Mouse (Mus musculus) midbrain, embryonic 12.5 days (tissue): ENCODE data around the gene Kcnk18. TPM values are rescaled to one million over a fixed set of nuclear protein-coding genes. Genes with fewer than 3 reads are reported as not detected.
A peak's percentile ranks its signal among the peaks of the same experiment; 100 is the strongest.

Source experiments
- ATAC-seq: fragments of 200-750 bp; cut with Nextera tagmentation; 2 replicates; pipeline ENCODE4 v1.8.0; 2017; ENCODE audit warnings: low read depth, moderate TSS enrichment, moderate library complexity; ENCODE audit not compliant: low FRiP score
- H3K27ac ChIP-seq: fragments of 300-500 bp; sonication (generic); replicated peaks from 2 replicates; pipeline ENCODE4 v1.5.1; 2016; ENCODE audit warnings: mild to moderate bottlenecking
- H3K27me3 ChIP-seq: fragments of 300-500 bp; sonication (generic); 2 replicates; pipeline ENCODE4 v1.6.1; 2016; ENCODE audit warnings: mild to moderate bottlenecking
- H3K36me3 ChIP-seq: fragments of 300-500 bp; sonication (generic); 2 replicates; pipeline ENCODE4 v1.6.1; 2016
- H3K4me1 ChIP-seq: fragments of 300-500 bp; sonication (generic); 2 replicates; pipeline ENCODE4 v1.6.1; 2016
- H3K4me2 ChIP-seq: fragments of 300-500 bp; sonication (generic); replicated peaks from 2 replicates; pipeline ENCODE4 v1.6.1; 2016; ENCODE audit warnings: mild to moderate bottlenecking, moderate library complexity
- H3K4me3 ChIP-seq: fragments of 300-500 bp; sonication (generic); 2 replicates; pipeline ENCODE4 v1.5.1; 2016; ENCODE audit warnings: mild to moderate bottlenecking
- H3K9ac ChIP-seq: fragments of 300-500 bp; sonication (generic); replicated peaks from 2 replicates; pipeline ENCODE4 v1.6.1; 2016; ENCODE audit warnings: mild to moderate bottlenecking, moderate library complexity
- H3K9me3 ChIP-seq: fragments of 300-500 bp; sonication (generic); 2 replicates; pipeline ENCODE4 v1.6.1; 2016; ENCODE audit warnings: mild to moderate bottlenecking
- WGBS: fragments of 180-500 bp; shearing (Covaris S2); methylation state at CpG from one replicate; pipeline ENCODE4 v1.1.7; 2016; 5-methylcytosine and 5-hydroxymethylcytosine counted together
- polyA plus RNA-seq: library from polyadenylated mRNA; unstranded; fragments of >200 nt; fragmentation: Nextera tagmentation; extraction: Ambion mirVana; gene quantifications from 2 replicates; pipeline ENCODE4 v1.2.1, GENCODE M21; 2016

Kcnk18 gene
- polyA plus RNA-seq, 1 experiment from 2014 or later, result not detected

- Histone ChIP-seq H3K27me3 (peaks cover 72% of the 10 kb centered on the region), H3K9me3 (no peaks in the 10 kb centered on the region), H3K4me2 (peak overlapping the region; percentile 73), H3K27ac (no peak overlapping the region), H3K36me3 (no peaks in the 10 kb centered on the region), H3K4me1 (peaks cover 36% of the 10 kb centered on the region), H3K9ac (no peak overlapping the region), H3K4me3 (peak overlapping the region; percentile 45)
- ATAC-seq, result no peak
- WGBS, result 52% methylated on average over 7 of the region's 7 CpGs
Observed at GRCm38 (mm10) chr19:59261604-59262003, 42.6 kb downstream of the Kcnk18 start.

GRCm38 (mm10) chr19:59263171-59263570 is 44.2 kb downstream of the Kcnk18 start:
- Histone ChIP-seq H3K27me3 (peaks cover 72% of the 10 kb centered on the region), H3K4me3 (no peak overlapping the region), H3K9ac (no peak overlapping the region), H3K9me3 (no peaks in the 10 kb centered on the region), H3K27ac (no peak overlapping the region), H3K36me3 (no peaks in the 10 kb centered on the region), H3K4me2 (no peak overlapping the region), H3K4me1 (peaks cover 50% of the 10 kb centered on the region)
- no peak for ATAC-seq
- 86% methylated on average over 9 of the region's 9 CpGs for WGBS

- no peak overlapping the region for H3K4me2 ChIP-seq
- no peak overlapping the region for H3K27ac ChIP-seq
- no peaks in the 10 kb centered on the region for H3K36me3 ChIP-seq
- H3K9ac ChIP-seq, result no peak overlapping the region
- no peak for ATAC-seq
- H3K27me3 ChIP-seq, result peaks cover 76% of the 10 kb centered on the region
- 55% methylated on average over 9 of the region's 9 CpGs for WGBS
- H3K4me3 ChIP-seq, result no peak overlapping the region
- no peaks in the 10 kb centered on the region for H3K9me3 ChIP-seq
- peaks cover 50% of the 10 kb centered on the region for H3K4me1 ChIP-seq
Observed at GRCm38 (mm10) chr19:59264838-59265532, 46.0 kb downstream of the Kcnk18 start.

- Histone ChIP-seq H3K4me3 (no peak overlapping the region), H3K9me3 (no peaks in the 10 kb centered on the region), H3K36me3 (no peaks in the 10 kb centered on the region), H3K27me3 (peaks cover 76% of the 10 kb centered on the region), H3K27ac (no peak overlapping the region), H3K4me2 (no peak overlapping the region), H3K4me1 (peaks cover 41% of the 10 kb centered on the region), H3K9ac (no peak overlapping the region)
- 55% methylated on average over 6 of the region's 6 CpGs for WGBS
- no peak for ATAC-seq
Observed at GRCm38 (mm10) chr19:59265907-59266306, 46.9 kb downstream of the Kcnk18 start.

- Histone ChIP-seq H3K9me3 (no peaks in the 10 kb centered on the region), H3K27ac (peak overlapping the region; percentile 71), H3K4me1 (peaks cover 32% of the 10 kb centered on the region), H3K9ac (no peak overlapping the region), H3K27me3 (peaks cover 74% of the 10 kb centered on the region), H3K4me3 (no peak overlapping the region), H3K4me2 (peak overlapping the region; percentile 21), H3K36me3 (no peaks in the 10 kb centered on the region)
- ATAC-seq, result peak; percentile 62
- WGBS, result 5% methylated on average over 5 of the region's 5 CpGs
Observed at GRCm38 (mm10) chr19:59267417-59267963, 48.5 kb downstream of the Kcnk18 start.

- H3K4me2 ChIP-seq, result no peak overlapping the region
- no peaks in the 10 kb centered on the region for H3K36me3 ChIP-seq
- no peak overlapping the region for H3K27ac ChIP-seq
- no peaks in the 10 kb centered on the region for H3K9me3 ChIP-seq
- no peak overlapping the region for H3K9ac ChIP-seq
- no peak overlapping the region for H3K4me3 ChIP-seq
- no peak for ATAC-seq
- H3K4me1 ChIP-seq, result no peaks in the 10 kb centered on the region
- WGBS, result 82% methylated on average over 7 of the region's 7 CpGs
- H3K27me3 ChIP-seq, result peaks cover 49% of the 10 kb centered on the region
Observed at GRCm38 (mm10) chr19:59273190-59273589, 54.2 kb downstream of the Kcnk18 start.

GRCm38 (mm10) chr19:59276354-59276753 is 57.3 kb downstream of the Kcnk18 start:
- Histone ChIP-seq H3K9ac (no peak overlapping the region), H3K9me3 (no peaks in the 10 kb centered on the region), H3K27ac (no peak overlapping the region), H3K4me3 (no peak overlapping the region), H3K27me3 (peaks cover 20% of the 10 kb centered on the region; the same call in 1 of the 2 replicates), H3K36me3 (no peaks in the 10 kb centered on the region), H3K4me1 (no peaks in the 10 kb centered on the region), H3K4me2 (no peak overlapping the region)
- ATAC-seq, result no peak
- 82% methylated on average over 7 of the region's 7 CpGs for WGBS

GRCm38 (mm10) chr19:59280841-59281240 is 61.8 kb downstream of the Kcnk18 start:
- Histone ChIP-seq H3K4me1 (no peaks in the 10 kb centered on the region), H3K9me3 (no peaks in the 10 kb centered on the region), H3K4me2 (no peak overlapping the region), H3K36me3 (no peaks in the 10 kb centered on the region), H3K4me3 (no peak overlapping the region), H3K27ac (no peak overlapping the region), H3K27me3 (no peaks in the 10 kb centered on the region), H3K9ac (no peak overlapping the region)
- ATAC-seq, result no peak

- no peaks in the 10 kb centered on the region for H3K27me3 ChIP-seq
- 85% methylated on average over 3 of the region's 3 CpGs for WGBS
- H3K4me1 ChIP-seq, result no peaks in the 10 kb centered on the region
- H3K4me2 ChIP-seq, result no peak overlapping the region
- no peaks in the 10 kb centered on the region for H3K9me3 ChIP-seq
- no peak overlapping the region for H3K27ac ChIP-seq
- H3K4me3 ChIP-seq, result no peak overlapping the region
- no peaks in the 10 kb centered on the region for H3K36me3 ChIP-seq
- no peak overlapping the region for H3K9ac ChIP-seq
- ATAC-seq, result no peak
Observed at GRCm38 (mm10) chr19:59282001-59282400, 63.0 kb downstream of the Kcnk18 start.

Other genes with a start within 250 kb of the Kcnk18 start
- 3.7 and 4.5 TPM in 2 replicates for gene Shtn1, start 143.1 kb upstream of the Kcnk18 start, polyA plus RNA-seq
- 0.46 and 1.0 TPM in 2 replicates for gene Vax1, start 49.2 kb upstream of the Kcnk18 start, polyA plus RNA-seq
- 14.7 and 18.8 TPM in 2 replicates for gene Slc18a2, start 41.7 kb downstream of the Kcnk18 start, polyA plus RNA-seq
- gene Rps12-ps3, start 103.1 kb downstream of the Kcnk18 start, polyA plus RNA-seq, result 3.1 and 7.5 TPM in 2 replicates
- gene Pdzd8, start 126.6 kb downstream of the Kcnk18 start, polyA plus RNA-seq, result 14.5 and 16.9 TPM in 2 replicates
- 17.9 and 23.7 TPM in 2 replicates for gene Emx2, start 239.2 kb downstream of the Kcnk18 start, polyA plus RNA-seq